In genomic region chr13:41709475-41710227, GRCm38 (mm10) we compare ENCODE assay signal across 8 mouse cellular contexts.
DNase-seq lines count a peak whose midpoint lies in the region; ATAC-seq and TF ChIP-seq lines count a peak whose summit lies in the region.

No protein-coding gene starts in this region.

- H3K9me3 ChIP-seq in MEL (replicated peaks; ENCODE audit: insufficient read depth, low read length), result no peaks in the 10 kb centered on the region
- no peaks in the 10 kb centered on the region for H3K9me3 ChIP-seq in forebrain, postnatal 0 days (ENCODE audit: low read length)
- H3K9me3 ChIP-seq in hindbrain, embryonic 12.5 days (replicated peaks), result no peaks in the 10 kb centered on the region

- TF ChIP-seq RAD21 in MEL (IDR thresholded peaks at IDR 0.05; ENCODE audit: low read depth, low read length), result peak; percentile 95

- no peaks in the 10 kb centered on the region for H3K27me3 ChIP-seq in MEL (ENCODE audit: control insufficient read depth in 1 of 2, insufficient read depth in 2 of 2, low read length in 2 of 2)
- H3K27me3 ChIP-seq in forebrain, postnatal 0 days (ENCODE audit: insufficient read depth, low read length), result no peaks in the 10 kb centered on the region
- no peaks in the 10 kb centered on the region for H3K27me3 ChIP-seq in hindbrain, embryonic 12.5 days

- peak; percentile 75 for DNase-seq in MEL (ENCODE audit: low read depth, low spot score)
- peak; percentile 94 for DNase-seq in forebrain, postnatal 0 days
- peak; percentile 84 for DNase-seq in layer of hippocampus, adult 9-10 months (ENCODE audit: low spot score)
- DNase-seq in lung, postnatal 14 days, result peak; percentile 95
- DNase-seq in retina, postnatal 7 days (ENCODE audit: low read depth, low spot score), result peak; percentile 78
- peak; percentile 90 for DNase-seq in thymus, postnatal 4 days

- TF ChIP-seq CTCF in MEL (IDR thresholded peaks at IDR 0.05 in 2 of 3, conservative IDR thresholded peaks at IDR 0.05 in 1 of 3; ENCODE audit: control insufficient read depth in 1 of 3, insufficient read depth in 1 of 3, low read depth in 2 of 3, low read length in 3 of 3, poor library complexity in 1 of 3, severe bottlenecking in 1 of 3), result peak; percentile 32 to 91 (median 86); a peak in 5 of 6 replicates
- TF ChIP-seq CTCF in forebrain, postnatal 0 days (IDR thresholded peaks at IDR 0.05; ENCODE audit: low read depth), result peak; percentile 89

- H3K9ac ChIP-seq in MEL (ENCODE audit: control insufficient read depth, low read depth, low read length, poor library complexity, severe bottlenecking), result no peak overlapping the region
- no peak overlapping the region for H3K9ac ChIP-seq in forebrain, postnatal 0 days
- H3K9ac ChIP-seq in hindbrain, embryonic 12.5 days, result no peak overlapping the region

- H3K4me1 ChIP-seq in MEL (ENCODE audit: control insufficient read depth in 1 of 2, insufficient read depth in 2 of 2, low read length in 2 of 2), result no peaks in the 10 kb centered on the region
- no peaks in the 10 kb centered on the region for H3K4me1 ChIP-seq in forebrain, postnatal 0 days (ENCODE audit: insufficient read depth)
- no peaks in the 10 kb centered on the region for H3K4me1 ChIP-seq in hindbrain, embryonic 12.5 days

- TF ChIP-seq EP300 in MEL (IDR thresholded peaks at IDR 0.05; ENCODE audit: low read depth in 1 of 2, low read length in 2 of 2), result no peak

- H3K79me2 ChIP-seq in MEL (ENCODE audit: control insufficient read depth, insufficient read depth, low read length, poor library complexity), result no peaks in the 10 kb centered on the region

- TF ChIP-seq POLR2A in MEL (IDR thresholded peaks at IDR 0.05; ENCODE audit: control insufficient read depth in 1 of 2, insufficient read depth in 1 of 2, low read depth in 1 of 2, low read length in 2 of 2, poor library complexity in 1 of 2), result no peak

- ATAC-seq in cerebellum, adult (ENCODE audit: insufficient number of reproducible peaks, low FRiP score, low TSS enrichment), result peak; percentile 82
- ATAC-seq in forebrain, postnatal 0 days, result peak; percentile 88
- ATAC-seq in hindbrain, embryonic 12.5 days (ENCODE audit: low FRiP score), result peak; percentile 54; the same call in 1 of the 2 replicates

- H3K4me3 ChIP-seq in MEL (ENCODE audit: control insufficient read depth in 1 of 2, insufficient read depth in 1 of 2, low read depth in 2 of 2, low read length in 2 of 2), result no peak overlapping the region
- no peak overlapping the region for H3K4me3 ChIP-seq in forebrain, postnatal 0 days (ENCODE audit: low read depth, low read length)
- no peak overlapping the region for H3K4me3 ChIP-seq in hindbrain, embryonic 12.5 days

- no peak overlapping the region for H3K27ac ChIP-seq in MEL (ENCODE audit: control insufficient read depth, low read depth, low read length)
- H3K27ac ChIP-seq in forebrain, postnatal 0 days (ENCODE audit: low read depth, low read length), result no peak overlapping the region
- no peak overlapping the region for H3K27ac ChIP-seq in hindbrain, embryonic 12.5 days

- WGBS in forebrain, postnatal 0 days, result 16% methylated on average over 24 of the region's 24 CpGs
- 36% methylated on average over 24 of the region's 24 CpGs for WGBS in hindbrain, embryonic 12.5 days

- H3K36me3 ChIP-seq in MEL (ENCODE audit: control insufficient read depth in 1 of 2, insufficient read depth in 2 of 2, low read length in 2 of 2), result no peaks in the 10 kb centered on the region
- no peaks in the 10 kb centered on the region for H3K36me3 ChIP-seq in forebrain, postnatal 0 days (ENCODE audit: insufficient read depth)
- H3K36me3 ChIP-seq in hindbrain, embryonic 12.5 days, result no peaks in the 10 kb centered on the region

- H3K4me2 ChIP-seq in forebrain, postnatal 0 days (ENCODE audit: low read depth), result peak overlapping the region; percentile 31
- H3K4me2 ChIP-seq in hindbrain, embryonic 12.5 days (replicated peaks), result no peak overlapping the region

TF ChIP-seq in MEL, 35 proteins besides CTCF, POLR2A, EP300 and RAD21:
- TF ChIP-seq MAFK (IDR thresholded peaks at IDR 0.05; ENCODE audit: borderline replicate concordance, low read depth, low read length), result peak; percentile 91
- TF ChIP-seq SIN3A (IDR thresholded peaks at IDR 0.05; ENCODE audit: low read length), result no peak
- peak; percentile 93 for TF ChIP-seq ZC3H11A (IDR thresholded peaks at IDR 0.05; ENCODE audit: low read depth, low read length)
- TF ChIP-seq SMC3 (IDR thresholded peaks at IDR 0.05; ENCODE audit: low read depth, low read length), result peak; percentile 95
